Mouse (Mus musculus): Measurements from ENCODE around the gene Galr2. TPM values are rescaled to one million over a fixed set of nuclear protein-coding genes. Genes with fewer than 3 reads are reported as not detected.

The Galr2 gene
- total RNA-seq (2014; fragmentation: Nextera tagmentation) (not detected in 2 replicates), total RNA-seq (2017) (not detected in 2 replicates)

GRCm38 (mm10) chr11:116280751-116281663 is at the start of gene Galr2:
Gene Galr2 (plus strand): TSS chr11:116280939.
- ATAC-seq (replicated peaks; ENCODE audit: low FRiP score, low TSS enrichment, poor library complexity, severe bottlenecking), result peak; percentile 36; the same call in 1 of the 2 replicates

GRCm38 (mm10) chr11:116232427-116232826 is 48.3 kb upstream of the Galr2 start:
- no peak for ATAC-seq (replicated peaks; ENCODE audit: low FRiP score, low TSS enrichment, poor library complexity, severe bottlenecking)

- no peak for ATAC-seq (replicated peaks; ENCODE audit: low FRiP score, low TSS enrichment, poor library complexity, severe bottlenecking)
Measured at GRCm38 (mm10) chr11:116234901-116235300, 45.8 kb upstream of the Galr2 start.

- peak; percentile 88 for ATAC-seq (replicated peaks; ENCODE audit: low FRiP score, low TSS enrichment, poor library complexity, severe bottlenecking)
Measured at GRCm38 (mm10) chr11:116237742-116238395, 42.9 kb upstream of the Galr2 start, which contains the start of gene Evpl. Gene Evpl (minus strand): TSS chr11:116238077.

GRCm38 (mm10) chr11:116239797-116240196 is 40.9 kb upstream of the Galr2 start:
- no peak for ATAC-seq (replicated peaks; ENCODE audit: low FRiP score, low TSS enrichment, poor library complexity, severe bottlenecking)

GRCm38 (mm10) chr11:116241744-116242235 is 38.9 kb upstream of the Galr2 start:
- no peak for ATAC-seq (replicated peaks; ENCODE audit: low FRiP score, low TSS enrichment, poor library complexity, severe bottlenecking)

GRCm38 (mm10) chr11:116244580-116244979 is 36.2 kb upstream of the Galr2 start:
- ATAC-seq (replicated peaks; ENCODE audit: low FRiP score, low TSS enrichment, poor library complexity, severe bottlenecking), result no peak

- ATAC-seq (replicated peaks; ENCODE audit: low FRiP score, low TSS enrichment, poor library complexity, severe bottlenecking), result no peak
Measured at GRCm38 (mm10) chr11:116245616-116246015, 35.1 kb upstream of the Galr2 start.

- ATAC-seq (replicated peaks; ENCODE audit: low FRiP score, low TSS enrichment, poor library complexity, severe bottlenecking), result no peak
Measured at GRCm38 (mm10) chr11:116247502-116248222, 33.1 kb upstream of the Galr2 start.

- ATAC-seq (replicated peaks; ENCODE audit: low FRiP score, low TSS enrichment, poor library complexity, severe bottlenecking), result no peak
Measured at GRCm38 (mm10) chr11:116250898-116251297, 29.8 kb upstream of the Galr2 start.

GRCm38 (mm10) chr11:116253076-116253600 is 27.6 kb upstream of the Galr2 start:
- no peak for ATAC-seq (replicated peaks; ENCODE audit: low FRiP score, low TSS enrichment, poor library complexity, severe bottlenecking)

- 0 out of 2 replicates have a peak, but pooled peaks have one; percentile 29 for ATAC-seq (replicated peaks; ENCODE audit: low FRiP score, low TSS enrichment, poor library complexity, severe bottlenecking)
Measured at GRCm38 (mm10) chr11:116254627-116255026, 26.1 kb upstream of the Galr2 start.

- ATAC-seq (replicated peaks; ENCODE audit: low FRiP score, low TSS enrichment, poor library complexity, severe bottlenecking), result no peak
Measured at GRCm38 (mm10) chr11:116255090-116255981, 25.4 kb upstream of the Galr2 start.

GRCm38 (mm10) chr11:116255982-116256675 is 24.6 kb upstream of the Galr2 start:
- ATAC-seq (replicated peaks; ENCODE audit: low FRiP score, low TSS enrichment, poor library complexity, severe bottlenecking), result no peak

GRCm38 (mm10) chr11:116259461-116259860 is 21.3 kb upstream of the Galr2 start:
- ATAC-seq (replicated peaks; ENCODE audit: low FRiP score, low TSS enrichment, poor library complexity, severe bottlenecking), result peak; percentile 90

GRCm38 (mm10) chr11:116260259-116260658 is 20.5 kb upstream of the Galr2 start:
- no peak for ATAC-seq (replicated peaks; ENCODE audit: low FRiP score, low TSS enrichment, poor library complexity, severe bottlenecking)

- peak; percentile 97 for ATAC-seq (replicated peaks; ENCODE audit: low FRiP score, low TSS enrichment, poor library complexity, severe bottlenecking)
Measured at GRCm38 (mm10) chr11:116265352-116265751, 15.4 kb upstream of the Galr2 start.

- peak; percentile 33; the same call in 1 of the 2 replicates for ATAC-seq (replicated peaks; ENCODE audit: low FRiP score, low TSS enrichment, poor library complexity, severe bottlenecking)
Measured at GRCm38 (mm10) chr11:116265850-116266249, 14.9 kb upstream of the Galr2 start.
